Mouse (Mus musculus) lung, postnatal 25 days (tissue): Measurements from ENCODE around the gene Smarcd3.
A peak's percentile ranks its signal among the peaks of the same experiment; 100 is the strongest.

Experiments
- DNase-seq: peaks from one replicate; pipeline ENCODE4 v3.0.0; 2022; ENCODE audit warnings: low spot score

The Smarcd3 gene

GRCm38 (mm10) chr5:24597221-24597728 is 26.9 kb downstream of the Smarcd3 start:
- peak; percentile 88 for DNase-seq

- peak; percentile 48 for DNase-seq
These were observed 27.6 kb downstream of the Smarcd3 start for GRCm38 (mm10) chr5:24596519-24597171.

DNA sequence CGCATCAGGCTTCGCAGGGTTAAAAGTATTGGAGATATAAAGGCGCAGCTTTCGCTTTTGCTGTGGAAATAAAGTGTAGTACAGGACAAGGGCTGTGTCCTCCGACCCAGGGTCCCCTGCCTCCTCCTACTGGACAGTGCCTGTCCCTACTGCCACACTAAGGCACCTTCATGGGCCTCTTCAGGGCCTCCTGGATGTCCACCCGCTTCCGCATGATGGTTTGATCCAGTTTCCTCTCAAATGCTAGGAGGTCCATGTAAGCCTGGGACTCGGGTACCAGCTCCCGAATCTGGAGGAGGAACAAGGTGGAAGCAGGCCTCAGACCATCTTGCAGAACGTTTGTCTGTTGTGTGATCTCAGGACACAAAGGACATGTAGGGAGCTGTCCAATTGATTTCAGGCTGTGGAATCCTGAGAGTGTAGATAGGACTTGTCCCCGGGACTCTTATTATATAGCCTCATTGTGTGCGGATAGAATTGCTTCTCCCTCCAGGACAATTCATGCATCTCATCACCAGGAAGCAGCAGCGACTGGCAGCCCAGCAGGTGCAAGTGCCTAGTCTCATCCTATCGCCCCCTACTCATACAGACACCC is 28.3 kb downstream of the Smarcd3 start:
- DNase-seq: no peak

- no peak for DNase-seq
These were observed 28.9 kb downstream of the Smarcd3 start for GRCm38 (mm10) chr5:24595261-24595660.

GRCm38 (mm10) chr5:24594346-24594745 is 29.9 kb downstream of the Smarcd3 start:
- DNase-seq: no peak

DNA sequence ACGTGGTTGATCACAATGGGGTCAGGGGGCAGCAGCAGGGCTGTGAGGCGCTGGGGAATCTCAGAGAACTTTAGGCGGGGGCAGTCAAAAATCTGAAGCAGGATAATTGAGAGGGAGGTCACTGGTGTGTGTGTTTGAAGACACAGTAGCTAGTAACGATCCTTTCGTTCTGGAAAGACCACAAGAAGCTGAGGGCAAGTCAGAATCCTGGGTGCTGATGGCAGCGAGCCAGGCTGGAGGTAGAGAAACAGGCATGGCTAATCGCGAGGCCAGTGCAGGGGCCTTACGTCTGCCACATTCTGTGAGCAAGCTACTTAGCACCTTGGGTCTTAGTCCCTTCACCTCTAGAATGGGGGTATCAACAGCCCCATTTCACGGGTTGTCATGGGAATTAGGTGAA is 30.3 kb downstream of the Smarcd3 start:
- no peak for DNase-seq

GRCm38 (mm10) chr5:24593230-24593629 is 31.0 kb downstream of the Smarcd3 start:
- DNase-seq: no peak

GRCm38 (mm10) chr5:24592471-24593160 is 31.6 kb downstream of the Smarcd3 start:
- DNase-seq: no peak

DNA sequence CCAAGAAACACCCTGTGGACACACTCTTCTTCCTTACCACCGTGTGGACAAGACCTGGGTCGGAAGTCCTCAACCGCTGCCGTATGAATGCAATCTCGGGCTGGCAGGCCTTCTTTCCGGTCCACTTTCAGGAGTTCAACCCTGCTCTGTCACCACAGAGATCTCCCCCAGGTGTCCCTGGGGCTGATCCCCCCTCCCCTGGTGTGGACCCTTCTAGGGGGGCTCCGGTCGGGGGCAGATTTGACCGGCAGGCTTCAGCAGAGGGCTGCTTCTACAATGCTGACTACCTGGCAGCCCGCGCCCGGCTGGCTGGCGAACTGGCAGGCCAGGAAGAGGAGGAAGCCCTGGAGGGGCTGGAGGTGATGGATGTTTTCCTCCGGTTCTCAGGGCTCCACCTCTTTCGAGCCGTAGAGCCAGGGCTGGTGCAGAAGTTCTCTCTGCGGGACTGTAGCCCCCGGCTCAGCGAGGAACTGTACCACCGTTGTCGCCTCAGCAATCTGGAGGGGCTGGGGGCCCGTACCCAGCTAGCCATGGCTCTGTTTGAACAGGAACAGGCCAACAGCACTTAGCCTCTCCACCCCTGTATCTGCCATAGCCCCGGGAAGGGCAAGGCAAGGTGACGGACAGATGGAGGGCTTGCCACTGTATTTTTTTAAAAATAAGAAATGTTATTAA is 32.3 kb downstream of the Smarcd3 start:
- DNase-seq: no peak

DNA sequence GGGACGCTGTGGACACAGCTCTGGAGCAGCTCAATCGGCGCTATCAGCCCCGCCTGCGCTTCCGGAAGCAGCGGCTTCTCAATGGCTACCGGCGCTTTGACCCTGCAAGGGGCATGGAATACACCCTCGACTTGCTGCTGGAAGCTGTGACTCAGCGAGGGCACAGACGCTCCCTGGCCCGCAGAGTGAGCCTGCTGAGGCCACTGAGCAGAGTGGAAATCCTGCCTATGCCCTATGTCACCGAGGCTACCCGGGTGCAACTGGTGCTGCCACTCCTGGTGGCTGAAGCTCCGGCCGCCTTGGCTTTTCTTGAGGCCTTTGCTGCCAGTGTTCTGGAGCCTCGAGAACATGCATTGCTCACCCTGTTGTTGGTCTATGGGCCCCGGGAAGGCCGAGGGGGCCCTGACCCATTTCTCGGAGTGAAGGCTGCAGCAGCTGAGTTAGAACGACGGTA is 32.9 kb downstream of the Smarcd3 start:
- DNase-seq: no peak

- DNase-seq: no peak
These were observed 34.4 kb downstream of the Smarcd3 start for GRCm38 (mm10) chr5:24589511-24590500.

DNA sequence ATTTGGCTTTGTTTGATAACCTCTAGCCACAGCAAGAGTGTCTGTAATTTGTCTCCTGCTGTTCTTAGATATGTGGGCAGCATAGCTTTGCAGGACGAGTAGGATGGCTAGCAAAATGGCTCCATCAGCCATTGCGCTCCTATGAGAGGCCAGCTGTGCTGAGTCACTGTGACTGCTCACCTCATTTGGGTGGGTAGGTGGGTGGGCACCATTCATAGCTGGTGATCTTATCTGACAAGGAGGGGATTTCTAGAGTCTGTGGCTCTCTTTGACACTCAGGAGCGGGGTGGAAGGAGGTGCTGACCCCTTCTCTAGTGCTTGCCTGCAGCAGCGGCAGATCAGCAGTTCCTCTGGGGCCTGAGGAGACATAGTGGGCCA is 37.0 kb downstream of the Smarcd3 start:
- no peak for DNase-seq

GRCm38 (mm10) chr5:24586547-24587199 is 37.5 kb downstream of the Smarcd3 start, which contains the start of gene Chpf2:
TSS of gene Chpf2 (plus strand) at chr5:24586741.
- peak; percentile 86 for DNase-seq

DNA sequence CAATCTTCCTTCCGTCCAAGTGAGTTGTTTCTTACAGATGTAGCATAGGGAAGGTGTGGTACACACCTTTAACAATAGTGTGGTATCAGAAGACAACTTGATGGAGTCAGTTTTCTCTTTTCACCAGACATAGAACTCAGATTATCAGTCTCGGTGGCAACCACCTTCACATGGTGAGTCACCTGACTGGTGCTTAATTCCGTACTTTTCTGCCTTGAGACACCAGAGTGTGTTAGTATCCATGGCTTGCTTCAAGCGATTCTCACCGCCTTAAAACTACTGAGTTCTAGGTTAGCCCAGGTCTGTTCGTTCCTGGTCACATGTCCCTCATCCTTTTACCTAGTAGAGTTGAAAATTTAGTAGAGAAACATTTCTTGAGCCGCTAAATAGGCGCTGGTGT is 38.1 kb downstream of the Smarcd3 start:
- DNase-seq: no peak

DNA sequence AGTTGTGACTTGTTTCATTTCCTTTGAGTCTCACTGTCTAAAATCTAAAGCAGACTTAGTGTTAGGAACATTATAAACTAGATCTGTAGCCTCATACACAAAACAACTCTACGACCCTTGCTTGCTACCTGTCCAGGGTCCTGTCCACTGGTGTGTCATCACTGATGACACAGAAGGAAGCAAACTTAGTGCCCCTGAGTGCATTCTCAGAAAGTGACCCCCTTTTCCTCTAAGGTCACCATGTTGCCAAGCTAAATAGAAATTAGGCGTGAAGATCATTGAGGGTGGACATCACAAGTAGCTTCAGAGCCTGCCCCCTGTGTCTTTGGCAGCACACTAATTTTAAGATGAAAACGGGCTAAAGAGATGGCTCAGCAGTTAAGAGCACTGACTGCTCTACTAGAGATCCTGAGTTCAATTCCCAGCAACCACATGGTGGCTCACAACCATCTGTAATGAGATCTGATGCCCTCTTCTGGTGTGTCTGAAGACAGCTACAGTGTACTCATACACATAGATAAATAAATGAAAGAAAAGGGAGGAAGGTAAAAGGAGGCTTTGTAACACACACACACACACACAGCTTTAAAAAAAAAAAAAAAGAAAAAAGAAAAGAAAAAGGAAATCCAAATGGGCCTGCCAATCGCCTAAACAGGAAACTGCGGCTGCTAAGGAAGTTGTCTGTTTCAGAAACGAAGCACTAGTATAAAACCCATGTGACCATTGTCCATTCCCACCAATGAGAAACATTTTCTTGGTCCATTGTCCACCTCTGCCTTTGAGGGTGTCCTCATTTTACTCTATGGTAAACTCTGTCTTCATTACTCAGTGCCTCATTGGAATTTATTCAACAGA is 45.9 kb downstream of the Smarcd3 start:
- DNase-seq: no peak

DNA sequence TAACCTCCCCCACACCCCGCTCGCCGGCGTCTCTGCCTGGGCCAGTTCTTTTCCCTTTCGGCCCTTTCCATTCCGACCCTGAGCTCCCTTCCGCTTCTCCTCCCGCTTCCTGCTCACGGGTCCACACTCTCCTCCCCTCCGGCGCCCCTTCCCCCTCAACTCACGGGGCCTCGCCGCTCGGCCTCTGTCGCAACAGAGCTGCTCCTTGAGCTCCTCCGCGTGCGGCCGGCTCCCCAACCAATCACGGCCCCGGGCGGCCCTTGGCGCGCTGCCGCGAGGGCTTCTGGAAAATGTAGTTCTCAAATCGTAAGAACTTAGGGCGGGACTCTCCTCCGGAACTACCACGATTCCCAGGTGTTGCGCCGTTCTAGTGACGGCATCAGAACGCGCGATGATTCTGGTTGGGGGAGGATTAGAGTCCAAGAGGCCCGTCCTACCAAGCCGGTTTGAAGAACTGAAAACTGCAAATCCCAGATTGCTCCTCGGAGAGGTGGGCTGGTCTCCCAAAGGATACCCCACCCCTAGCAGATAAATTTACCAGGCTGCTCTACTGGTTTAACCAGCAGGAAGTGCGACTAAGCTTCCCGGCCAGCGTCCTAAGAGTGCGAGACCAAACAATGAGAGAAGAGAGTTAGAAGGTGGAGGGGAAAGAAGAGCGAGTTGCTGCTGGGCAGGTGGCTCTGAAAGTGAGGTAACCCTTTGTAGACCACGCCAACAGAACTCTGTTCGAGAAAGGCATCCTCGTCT is 46.9 kb downstream of the Smarcd3 start, which contains the start of gene Abcf2:
Gene Abcf2, minus strand, starts transcription at position 285 of the 747 bp plus-strand sequence.
- DNase-seq: peak; percentile 100

GRCm38 (mm10) chr5:24576801-24577182 is 47.4 kb downstream of the Smarcd3 start:
- DNase-seq: no peak

DNA sequence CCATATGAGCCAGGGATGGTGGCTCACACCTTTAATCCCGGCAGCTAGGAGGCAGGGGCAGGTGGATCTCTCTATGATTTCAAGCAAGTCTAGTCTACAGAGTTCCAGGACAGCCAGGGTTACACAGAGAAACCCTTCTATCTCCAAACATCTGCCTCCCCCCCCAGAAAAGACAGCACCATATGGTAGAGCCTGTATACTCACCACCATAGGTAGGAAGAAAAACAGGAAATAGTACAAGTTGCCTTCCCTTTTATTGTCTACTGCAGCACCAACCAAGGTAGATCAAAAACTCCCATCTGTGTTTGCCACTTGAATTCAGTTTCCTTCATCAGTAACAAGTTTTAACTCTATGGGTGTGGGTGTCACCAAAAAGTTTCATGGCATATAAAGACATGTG is 48.3 kb downstream of the Smarcd3 start:
- DNase-seq: no peak

GRCm38 (mm10) chr5:24556709-24557108 is 67.5 kb downstream of the Smarcd3 start, which contains the start of gene 4931409K22Rik:
TSS of gene 4931409K22Rik (minus strand) at chr5:24556809.
- no peak for DNase-seq
